Comparison of ENCODE assay signal across 17 mouse cellular contexts in the genomic region with DNA sequence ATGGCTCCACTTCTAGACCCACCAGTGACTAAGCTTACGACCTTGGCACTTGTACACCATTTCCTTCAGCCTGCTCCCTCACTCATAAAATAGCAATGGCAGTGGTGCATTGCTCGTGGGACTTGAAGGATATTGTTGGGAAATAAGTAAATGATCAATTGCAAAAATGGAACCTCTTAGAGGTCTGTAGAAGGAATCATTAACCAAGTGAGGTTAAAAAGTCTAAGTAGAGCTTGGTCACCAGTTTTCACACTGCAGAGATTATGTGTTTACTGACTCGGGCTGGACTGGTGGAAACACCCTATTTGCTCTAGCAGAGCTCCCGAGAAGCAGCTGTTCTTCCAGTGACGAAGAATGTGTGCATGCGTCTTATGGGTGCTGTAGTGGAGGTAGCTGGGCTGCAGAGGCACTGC. TPM values are rescaled to one million over a fixed set of nuclear protein-coding genes. Genes with fewer than 3 reads are reported as not detected.
A peak's percentile ranks its signal among the peaks of the same experiment; 100 is the strongest.
DNase-seq lines count a peak whose midpoint lies in the region; ATAC-seq and TF ChIP-seq lines count a peak whose summit lies in the region.
"Had no signal": no experiment of that assay in that cellular context is flagged by ENCODE, and none has a peak within 500 bp of the region (broad histone marks: within the 10 kb centered on the region; RNA-seq: fewer than 3 reads in every experiment).

No protein-coding gene starts in this region.

- no peak overlapping the region for H3K4me2 ChIP-seq in lung, postnatal 0 days (replicated peaks; ENCODE audit: low read depth, low read length)
- H3K4me2 ChIP-seq in kidney, embryonic 14.5 days (replicated peaks; ENCODE audit: low read depth, low read length), result no peak overlapping the region
- no peak overlapping the region for H3K4me2 ChIP-seq in liver, embryonic 16.5 days (ENCODE audit: low read depth, low read length)
- H3K4me2 ChIP-seq: forebrain, embryonic 13.5 days; midbrain, embryonic 12.5 days had no signal

- no peak for DNase-seq in lung, postnatal 0 days (ENCODE audit: low spot score)
- no peak for DNase-seq in lung, adult 18-20 months
- DNase-seq in urinary bladder, adult 18-20 months (ENCODE audit: low spot score in 2 of 2), result no peak
- DNase-seq in limb, embryonic 10.5 days (ENCODE audit: low spot score), result no peak
- DNase-seq in MN1 (ENCODE audit: low spot score), result no peak
- DNase-seq: cerebellum, postnatal 25 days; gastrocnemius, postnatal 25 days; heart, postnatal 14 days; layer of hippocampus, postnatal 36 days; lung, postnatal 4 days; thymus, adult 18-20 months had no signal

- H3K27me3 ChIP-seq in lung, postnatal 0 days (replicated peaks; ENCODE audit: insufficient read depth, low read length), result no peaks in the 10 kb centered on the region
- H3K27me3 ChIP-seq in kidney, embryonic 14.5 days (ENCODE audit: control insufficient read depth, insufficient read depth, low read length), result no peaks in the 10 kb centered on the region
- H3K27me3 ChIP-seq in liver, embryonic 16.5 days (ENCODE audit: control insufficient read depth, insufficient read depth, low read depth, low read length), result no peaks in the 10 kb centered on the region
- no peaks in the 10 kb centered on the region for H3K27me3 ChIP-seq in limb, embryonic 10.5 days (ENCODE audit: low read depth, poor library complexity, severe bottlenecking)
- H3K27me3 ChIP-seq: forebrain, embryonic 13.5 days; midbrain, embryonic 12.5 days had no signal

- H3K9me3 ChIP-seq in lung, postnatal 0 days (ENCODE audit: low read length), result no peaks in the 10 kb centered on the region
- H3K9me3 ChIP-seq in kidney, embryonic 14.5 days (ENCODE audit: control insufficient read depth, low read length), result no peaks in the 10 kb centered on the region
- H3K9me3 ChIP-seq in liver, embryonic 16.5 days (replicated peaks; ENCODE audit: control insufficient read depth, low read length), result no peaks in the 10 kb centered on the region
- H3K9me3 ChIP-seq in limb, embryonic 10.5 days (replicated peaks), result no peaks in the 10 kb centered on the region
- H3K9me3 ChIP-seq: forebrain, embryonic 13.5 days; midbrain, embryonic 12.5 days had no signal

- no peaks in the 10 kb centered on the region for H3K4me1 ChIP-seq in lung, postnatal 0 days (ENCODE audit: insufficient read depth, low read depth, low read length)
- no peaks in the 10 kb centered on the region for H3K4me1 ChIP-seq in kidney, embryonic 14.5 days (ENCODE audit: control insufficient read depth, insufficient read depth, low read length)
- H3K4me1 ChIP-seq in liver, embryonic 16.5 days (ENCODE audit: control insufficient read depth, low read depth, low read length), result peaks cover 3% of the 10 kb centered on the region
- H3K4me1 ChIP-seq in limb, embryonic 10.5 days, result no peaks in the 10 kb centered on the region
- H3K4me1 ChIP-seq: forebrain, embryonic 13.5 days; midbrain, embryonic 12.5 days had no signal

- H3K4me3 ChIP-seq in lung, postnatal 0 days (ENCODE audit: low read depth, low read length), result no peak overlapping the region
- no peak overlapping the region for H3K4me3 ChIP-seq in kidney, embryonic 14.5 days (ENCODE audit: low read length)
- H3K4me3 ChIP-seq in liver, embryonic 16.5 days (ENCODE audit: low read depth, low read length), result no peak overlapping the region
- H3K4me3 ChIP-seq in limb, embryonic 10.5 days, result no peak overlapping the region
- H3K4me3 ChIP-seq: forebrain, embryonic 13.5 days; midbrain, embryonic 12.5 days had no signal

- 62% methylated on average over 6 of the region's 6 CpGs for WGBS in lung, postnatal 0 days
- WGBS in kidney, embryonic 14.5 days, result 68% methylated on average over 6 of the region's 6 CpGs
- WGBS in liver, embryonic 16.5 days (ENCODE audit: insufficient replicate concordance), result 53% methylated on average over 6 of the region's 6 CpGs
- WGBS in limb, embryonic 10.5 days, result 77% methylated on average over 6 of the region's 6 CpGs

- no peak overlapping the region for H3K27ac ChIP-seq in lung, postnatal 0 days (ENCODE audit: low read length)
- H3K27ac ChIP-seq in kidney, embryonic 14.5 days (ENCODE audit: low read depth, low read length), result peak overlapping the region; percentile 33; the same call in 1 of the 2 replicates
- peak overlapping the region; percentile 75 for H3K27ac ChIP-seq in liver, embryonic 16.5 days (ENCODE audit: low read length)
- H3K27ac ChIP-seq in limb, embryonic 10.5 days, result no peak overlapping the region
- H3K27ac ChIP-seq: forebrain, embryonic 13.5 days; liver, embryonic 14.5 days; midbrain, embryonic 12.5 days had no signal

- 0 out of 2 replicates have a peak, but pooled peaks have one; percentile 19 for ATAC-seq in lung, postnatal 0 days
- peak; percentile 44; the same call in 1 of the 2 replicates for ATAC-seq in kidney, embryonic 14.5 days (ENCODE audit: low FRiP score, low TSS enrichment)
- ATAC-seq in liver, embryonic 16.5 days (ENCODE audit: low read depth), result peak; percentile 53
- ATAC-seq: forebrain, embryonic 13.5 days; hindbrain, embryonic 16.5 days had no signal

- H3K36me3 ChIP-seq in lung, postnatal 0 days (ENCODE audit: insufficient read depth, low read length), result no peaks in the 10 kb centered on the region
- no peaks in the 10 kb centered on the region for H3K36me3 ChIP-seq in kidney, embryonic 14.5 days (ENCODE audit: control insufficient read depth, insufficient read depth, low read length)
- no peaks in the 10 kb centered on the region for H3K36me3 ChIP-seq in liver, embryonic 16.5 days (ENCODE audit: control insufficient read depth, insufficient read depth)
- no peaks in the 10 kb centered on the region for H3K36me3 ChIP-seq in limb, embryonic 10.5 days
- H3K36me3 ChIP-seq: midbrain, embryonic 12.5 days had no signal

- TF ChIP-seq CTCF in lung, postnatal 0 days (IDR thresholded peaks at IDR 0.05), result no peak

- no peak for TF ChIP-seq EP300 in lung, postnatal 0 days (IDR thresholded peaks at IDR 0.05)

- H3K9ac ChIP-seq in lung, postnatal 0 days (replicated peaks; ENCODE audit: low read depth), result no peak overlapping the region
- no peak overlapping the region for H3K9ac ChIP-seq in kidney, embryonic 14.5 days (ENCODE audit: low read depth, low read length)
- no peak overlapping the region for H3K9ac ChIP-seq in liver, embryonic 16.5 days (ENCODE audit: low read depth, low read length)
- H3K9ac ChIP-seq: forebrain, embryonic 13.5 days; liver, embryonic 14.5 days; midbrain, embryonic 12.5 days had no signal

RNA-seq across cellular contexts. Expression of gene Slc3a1, which starts 15.2 kb away (rescaled TPM):
- polyA plus RNA-seq in lung, postnatal 0 days (2015; fragmentation: Nextera tagmentation; extraction: Ambion mirVana), result 0.16 and 0.25 TPM in 2 replicates
- polyA plus RNA-seq in kidney, embryonic 14.5 days (2014; fragmentation: Nextera tagmentation; extraction: Ambion mirVana), result 1.0 and 2.3 TPM in 2 replicates
- 5.7 and 8.4 TPM in 2 replicates for polyA plus RNA-seq in liver, embryonic 16.5 days (2015; fragmentation: Nextera tagmentation; extraction: Ambion mirVana)
- 0.24 and 0.45 TPM in 2 replicates for polyA plus RNA-seq in limb, embryonic 10.5 days (2016; fragmentation: Nextera tagmentation; extraction: Ambion mirVana)

RNA-seq across cellular contexts. Expression of gene Prepl, which starts 46.6 kb away (rescaled TPM):
- polyA plus RNA-seq in lung, postnatal 0 days (2015; fragmentation: Nextera tagmentation; extraction: Ambion mirVana), result 9.4 and 11.0 TPM in 2 replicates
- 18.3 and 35.6 TPM in 2 replicates for polyA plus RNA-seq in kidney, embryonic 14.5 days (2014; fragmentation: Nextera tagmentation; extraction: Ambion mirVana)
- 7.7 and 7.9 TPM in 2 replicates for polyA plus RNA-seq in liver, embryonic 16.5 days (2015; fragmentation: Nextera tagmentation; extraction: Ambion mirVana)
- polyA plus RNA-seq in limb, embryonic 10.5 days (2016; fragmentation: Nextera tagmentation; extraction: Ambion mirVana), result 26.6 and 28.4 TPM in 2 replicates

RNA-seq across cellular contexts. Expression of gene Camkmt, which starts 46.9 kb away (rescaled TPM):
- polyA plus RNA-seq in lung, postnatal 0 days (2015; fragmentation: Nextera tagmentation; extraction: Ambion mirVana), result 3.2 and 5.3 TPM in 2 replicates
- 12.5 and 13.1 TPM in 2 replicates for polyA plus RNA-seq in kidney, embryonic 14.5 days (2014; fragmentation: Nextera tagmentation; extraction: Ambion mirVana)
- polyA plus RNA-seq in liver, embryonic 16.5 days (2015; fragmentation: Nextera tagmentation; extraction: Ambion mirVana), result 2.7 and 2.9 TPM in 2 replicates
- 9.8 and 11.4 TPM in 2 replicates for polyA plus RNA-seq in limb, embryonic 10.5 days (2016; fragmentation: Nextera tagmentation; extraction: Ambion mirVana)

Comparison
In these comparisons a context has a peak if more than half of its experiments do, and no peak if none do; other contexts are left out.
1. H3K27ac ChIP-seq: peak in kidney, embryonic 14.5 days (single experiment) and liver, embryonic 16.5 days (single experiment); none in lung, postnatal 0 days (single experiment) and limb, embryonic 10.5 days (single experiment).
2. Peak in every context shown above with its lines, with median percentiles within 50 percentile points of each other: ATAC-seq.